Mouse (Mus musculus) liver, adult 2 months (tissue): ENCODE measurements around the gene Mrvi1. TPM values are rescaled to one million over a fixed set of nuclear protein-coding genes. Genes with fewer than 3 reads are reported as not detected.
A peak's percentile ranks its signal among the peaks of the same experiment; 100 is the strongest.

Source experiments
- DNase-seq: peaks from one replicate; pipeline ENCODE4 v3.0.0-alpha.2; 2011; ENCODE audit warnings: low read depth, low spot score; ENCODE audit errors: extremely low read depth
- H3K27ac ChIP-seq: fragments of 200-500 bp; replicated peaks from 2 replicates; pipeline ENCODE4 v1.5.1; 2012; ENCODE audit warnings: low read depth, mild to moderate bottlenecking, control low read depth, inconsistent platforms, low read length; ENCODE audit not compliant: insufficient read depth
- H3K27me3 ChIP-seq: fragments of 200-500 bp; 2 replicates; pipeline ENCODE4 v1.6.1; 2012; ENCODE audit warnings: mild to moderate bottlenecking, moderate library complexity, low read length, inconsistent platforms; ENCODE audit not compliant: control insufficient read depth, insufficient read depth
- H3K36me3 ChIP-seq: fragments of 200-500 bp; 2 replicates; pipeline ENCODE4 v1.6.1; 2012; ENCODE audit warnings: low read length, inconsistent platforms; ENCODE audit not compliant: control insufficient read depth, insufficient read depth
- H3K4me1 ChIP-seq: fragments of 200-500 bp; 2 replicates; pipeline ENCODE4 v1.6.1; 2011; ENCODE audit warnings: low read length; ENCODE audit not compliant: control insufficient read depth, insufficient read depth
- H3K4me3 ChIP-seq: fragments of 200-500 bp; 2 replicates; pipeline ENCODE4 v1.5.1; 2011; ENCODE audit warnings: low read depth, mild to moderate bottlenecking, control low read depth, low read length, moderate library complexity; ENCODE audit not compliant: insufficient read depth
- H3K79me2 ChIP-seq: fragments of 200-500 bp; 2 replicates; pipeline ENCODE4 v1.6.1; 2012; ENCODE audit warnings: inconsistent platforms, mild to moderate bottlenecking, low read length, moderate library complexity; ENCODE audit not compliant: control insufficient read depth, insufficient read depth
- H3K9ac ChIP-seq: fragments of 200-500 bp; 2 replicates; pipeline ENCODE4 v1.6.1; 2012; ENCODE audit warnings: low read depth, mild to moderate bottlenecking, control low read depth, inconsistent platforms, low read length
- CTCF ChIP-seq: fragments of 200-500 bp; IDR thresholded peaks from 2 replicates; pipeline ENCODE4 v1.5.1; 2011; ENCODE audit warnings: low read depth, low read length, control low read depth
- POLR2A ChIP-seq: fragments of 200-500 bp; IDR thresholded peaks from 2 replicates; pipeline ENCODE4 v1.6.1; 2011; ENCODE audit warnings: low read length, control low read depth; ENCODE audit not compliant: insufficient read depth; ENCODE audit errors: extremely low read depth
- WGBS: fragments of 180-500 bp; shearing (Covaris S2); methylation state at CpG from one replicate; pipeline ENCODE4 v1.1.7; 2018; 5-methylcytosine and 5-hydroxymethylcytosine counted together
- polyA plus RNA-seq: library from polyadenylated mRNA; depleted of rRNA; stranded (reverse); fragments of >200 nt; gene quantifications from 2 replicates; pipeline ENCODE4 v1.2.3, GENCODE M21; 2012
- total RNA-seq: library from RNA; depleted of rRNA; stranded (reverse); fragments of >200 nt; gene quantifications from 2 replicates; pipeline ENCODE4 v1.2.3, GENCODE M21; 2014

The Mrvi1 gene
- total and polyA plus RNA-seq, 2 experiments: 0.55 to 1.3 TPM

DNA sequence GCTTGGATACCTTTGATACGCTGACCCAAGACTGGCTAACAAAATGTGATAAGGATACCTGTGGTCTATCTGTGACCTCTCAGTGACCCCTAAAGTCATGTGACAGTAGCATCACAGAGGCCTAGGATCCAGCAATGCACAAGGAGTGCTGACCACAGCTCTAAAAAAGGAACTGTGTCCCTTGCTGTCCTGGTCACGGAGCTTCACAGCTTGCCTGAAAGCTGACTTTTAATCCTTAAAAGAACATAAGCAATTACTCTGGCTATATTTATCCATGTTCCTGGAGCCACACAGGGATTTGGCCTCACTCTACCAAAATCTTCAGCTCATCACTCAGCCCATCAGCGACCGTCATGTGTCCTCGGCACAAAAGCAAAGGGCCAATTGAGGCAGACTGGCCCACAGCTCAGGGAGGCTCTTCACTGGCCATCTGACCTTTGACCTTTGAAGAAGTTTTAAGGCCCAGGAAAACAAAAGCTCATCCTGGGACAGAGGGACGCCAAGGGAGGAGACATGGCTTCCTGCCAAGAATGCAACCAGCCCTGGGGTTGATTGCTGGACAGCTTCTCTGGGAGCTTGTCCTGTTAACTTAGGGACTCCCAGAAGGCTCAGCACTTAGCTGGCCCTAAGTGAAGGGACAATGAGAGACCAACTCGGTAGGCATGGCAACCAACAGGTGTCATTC is 3.5 kb upstream of the Mrvi1 start:
- Histone ChIP-seq H3K27me3 (no peaks in the 10 kb centered on the region), H3K36me3 (no peaks in the 10 kb centered on the region), H3K79me2 (no peaks in the 10 kb centered on the region), H3K27ac (no peak overlapping the region), H3K4me1 (0 out of 2 replicates have a peak, but pooled peaks cover 2% of the 10 kb centered on the region), H3K4me3 (no peak overlapping the region), H3K9ac (no peak overlapping the region)
- WGBS: 79% methylated on average over 7 of the region's 7 CpGs
- DNase-seq: no peak
- TF ChIP-seq CTCF (no peak), POLR2A (no peak)

DNA sequence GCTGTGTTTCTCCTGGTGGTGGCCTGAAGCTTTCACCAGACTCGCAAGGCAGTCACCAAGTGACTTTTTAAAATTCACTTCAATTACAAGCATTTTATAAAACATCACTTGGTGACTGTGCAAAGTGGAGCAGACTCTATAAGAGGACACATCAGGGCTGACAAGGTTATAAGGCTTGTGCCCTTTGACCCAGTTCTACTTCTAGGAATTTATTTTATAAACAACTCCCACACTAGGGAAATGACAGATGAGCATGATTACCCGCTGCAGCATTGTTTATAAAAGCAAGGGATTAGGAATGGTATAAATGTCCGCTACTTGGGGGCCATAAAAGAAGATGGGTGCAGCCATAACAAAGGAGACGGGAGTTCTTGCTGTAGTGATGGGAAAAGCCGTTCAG is 1.4 kb upstream of the Mrvi1 start:
- no peak for DNase-seq
- Histone ChIP-seq H3K4me3 (no peak overlapping the region), H3K9ac (no peak overlapping the region), H3K36me3 (no peaks in the 10 kb centered on the region), H3K27me3 (no peaks in the 10 kb centered on the region), H3K27ac (no peak overlapping the region), H3K4me1 (0 out of 2 replicates have a peak, but pooled peaks cover 5% of the 10 kb centered on the region), H3K79me2 (no peaks in the 10 kb centered on the region)
- WGBS: 78% methylated on average over 5 of the region's 5 CpGs
- no peak for TF ChIP-seq POLR2A
- TF ChIP-seq CTCF: no peak

DNA sequence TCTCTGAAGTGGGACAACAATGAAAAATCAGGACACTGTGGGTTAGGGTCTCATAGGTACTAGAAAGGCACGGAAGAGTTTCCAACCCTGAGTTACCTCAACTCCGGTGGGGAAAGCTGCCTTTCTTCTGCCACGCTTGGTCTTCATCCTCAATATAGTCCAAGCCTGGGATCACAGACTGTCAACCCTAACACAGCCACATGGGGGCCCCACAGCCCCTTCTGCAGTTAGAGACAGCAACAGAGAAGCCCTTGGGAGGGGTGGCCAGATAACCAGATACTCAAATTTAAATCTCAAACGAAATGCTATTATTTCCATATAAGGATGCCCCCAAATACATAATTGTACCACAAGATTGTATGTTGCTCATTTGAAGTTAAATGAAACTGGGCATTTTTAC is 503 bp upstream of the Mrvi1 start:
- Histone ChIP-seq H3K27me3 (no peaks in the 10 kb centered on the region), H3K79me2 (no peaks in the 10 kb centered on the region), H3K9ac (no peak overlapping the region), H3K4me1 (0 out of 2 replicates have a peak, but pooled peaks cover 5% of the 10 kb centered on the region), H3K36me3 (no peaks in the 10 kb centered on the region), H3K4me3 (no peak overlapping the region), H3K27ac (no peak overlapping the region)
- 56% methylated on average over 4 of the region's 4 CpGs for WGBS
- TF ChIP-seq CTCF: peak; percentile 59
- no peak for TF ChIP-seq POLR2A
- no peak for DNase-seq

DNA sequence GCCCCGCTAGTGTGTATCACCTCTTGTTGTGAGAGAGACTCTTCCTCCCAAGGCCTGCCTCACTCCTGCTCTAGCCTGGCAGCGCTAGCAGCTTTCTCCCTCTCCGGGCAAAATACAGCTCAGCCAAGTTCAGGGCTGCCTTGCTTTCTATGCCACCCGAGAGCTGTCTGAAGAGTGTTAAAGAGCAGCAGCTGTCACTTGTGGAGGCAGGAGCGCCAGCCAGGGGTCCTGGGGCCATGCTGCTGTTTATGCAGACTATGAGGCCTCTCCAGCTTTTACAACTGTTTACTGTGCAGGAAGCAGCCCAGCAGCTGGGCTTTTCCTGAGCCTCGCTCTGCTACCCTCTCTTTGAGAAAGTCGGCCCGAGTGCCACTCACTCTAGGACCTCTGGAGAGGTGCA is 1.2 kb downstream of the Mrvi1 start:
- no peak overlapping the region for H3K4me3 ChIP-seq
- H3K36me3 ChIP-seq: no peaks in the 10 kb centered on the region
- 0 out of 2 replicates have a peak, but pooled peaks cover 6% of the 10 kb centered on the region for H3K4me1 ChIP-seq
- no peak for DNase-seq
- no peak overlapping the region for H3K9ac ChIP-seq
- no peak overlapping the region for H3K27ac ChIP-seq
- no peaks in the 10 kb centered on the region for H3K79me2 ChIP-seq
- 77% methylated on average over 8 of the region's 8 CpGs for WGBS
- no peaks in the 10 kb centered on the region for H3K27me3 ChIP-seq
- TF ChIP-seq POLR2A: no peak
- TF ChIP-seq CTCF: no peak

DNA sequence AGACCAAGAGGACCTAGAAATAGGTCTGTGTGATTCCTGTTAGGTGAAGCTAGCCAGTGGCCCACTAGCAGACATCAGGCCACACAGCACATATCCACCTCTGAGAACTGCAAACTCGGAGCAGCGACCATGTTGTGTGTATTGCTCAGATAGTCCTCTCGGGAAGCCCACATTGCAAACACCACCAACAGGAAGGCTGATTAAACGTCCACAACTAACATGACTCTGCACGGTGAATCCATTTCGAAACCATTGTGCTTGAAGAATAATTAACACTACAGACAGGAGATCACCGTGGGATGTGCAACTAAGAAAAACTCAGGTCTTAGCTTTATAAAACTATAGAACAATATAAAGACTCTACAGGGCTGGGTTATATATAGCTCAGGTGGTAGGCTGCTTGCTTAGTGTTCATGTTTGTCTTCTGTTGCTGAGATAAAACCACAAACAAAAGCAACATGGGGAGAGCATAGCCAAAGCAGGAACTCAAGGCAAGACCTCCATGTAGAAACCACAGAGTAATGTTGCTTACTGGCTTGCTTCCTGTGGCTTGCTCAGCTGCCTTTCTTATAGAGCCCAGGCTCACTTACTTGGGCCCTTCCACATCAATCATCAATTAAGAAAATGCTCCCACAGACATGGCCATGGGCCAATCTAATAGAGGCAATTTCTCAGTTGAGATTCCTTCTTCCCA is 4.4 kb downstream of the Mrvi1 start:
- H3K27ac ChIP-seq: no peak overlapping the region
- no peak for TF ChIP-seq POLR2A
- TF ChIP-seq CTCF: no peak
- 66% methylated on average over 7 of the region's 7 CpGs for WGBS

DNA sequence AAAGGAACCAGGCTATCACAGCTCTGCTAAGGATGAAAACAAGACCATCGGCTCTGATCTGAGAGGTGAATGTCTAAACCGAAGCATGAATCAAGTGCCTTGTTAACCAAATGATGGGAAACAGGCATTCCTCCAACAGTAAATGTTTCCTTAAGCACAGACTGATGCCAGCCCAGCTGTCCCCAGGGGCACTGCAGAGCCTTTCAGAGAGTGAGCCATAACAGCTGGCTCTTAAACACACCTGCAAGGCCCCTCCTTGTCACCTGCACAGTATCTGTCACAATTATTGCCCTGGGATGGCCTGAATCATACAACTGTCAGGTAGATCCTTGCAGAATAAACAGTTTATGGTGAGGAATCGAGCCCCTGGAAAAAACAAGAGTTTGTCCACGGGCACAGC is 8.8 kb downstream of the Mrvi1 start:
- TF ChIP-seq POLR2A: no peak
- TF ChIP-seq CTCF: no peak
- no peaks in the 10 kb centered on the region for H3K79me2 ChIP-seq
- DNase-seq: no peak

More for the DNA sequence above, 4.4 kb downstream of the Mrvi1 start:
- no peaks in the 10 kb centered on the region for H3K27me3 ChIP-seq
- no peak overlapping the region for H3K9ac ChIP-seq
- H3K36me3 ChIP-seq: no peaks in the 10 kb centered on the region
- no peak for DNase-seq
- no peak overlapping the region for H3K4me3 ChIP-seq
- no peaks in the 10 kb centered on the region for H3K79me2 ChIP-seq
- 0 out of 2 replicates have a peak, but pooled peaks cover 4% of the 10 kb centered on the region for H3K4me1 ChIP-seq

More for the DNA sequence above, 8.8 kb downstream of the Mrvi1 start:
- Histone ChIP-seq H3K27ac (no peak overlapping the region), H3K9ac (no peak overlapping the region), H3K36me3 (no peaks in the 10 kb centered on the region), H3K4me1 (0 out of 2 replicates have a peak, but pooled peaks cover 1% of the 10 kb centered on the region), H3K4me3 (no peak overlapping the region), H3K27me3 (no peaks in the 10 kb centered on the region)
- WGBS: 90% methylated on average over 4 of the region's 4 CpGs
